Mouse (Mus musculus) G1E (cell line): ENCODE measurements around the gene Cadm4.

ENCODE experiments used
- CTCF ChIP-seq: IDR thresholded peaks from 2 replicates; pipeline ENCODE4 v1.5.1; 2012; ENCODE audit warnings: low read depth, low read length, inconsistent platforms, mixed read lengths
- GATA1 ChIP-seq: IDR thresholded peaks from 2 replicates; pipeline ENCODE4 v1.6.1; 2012; ENCODE audit warnings: borderline replicate concordance, low read length, inconsistent platforms, mixed read lengths
- GATA2 ChIP-seq: IDR thresholded peaks from 2 replicates; pipeline ENCODE4 v1.6.1; 2012; ENCODE audit warnings: low read depth, low read length, inconsistent platforms, borderline replicate concordance

DNA sequence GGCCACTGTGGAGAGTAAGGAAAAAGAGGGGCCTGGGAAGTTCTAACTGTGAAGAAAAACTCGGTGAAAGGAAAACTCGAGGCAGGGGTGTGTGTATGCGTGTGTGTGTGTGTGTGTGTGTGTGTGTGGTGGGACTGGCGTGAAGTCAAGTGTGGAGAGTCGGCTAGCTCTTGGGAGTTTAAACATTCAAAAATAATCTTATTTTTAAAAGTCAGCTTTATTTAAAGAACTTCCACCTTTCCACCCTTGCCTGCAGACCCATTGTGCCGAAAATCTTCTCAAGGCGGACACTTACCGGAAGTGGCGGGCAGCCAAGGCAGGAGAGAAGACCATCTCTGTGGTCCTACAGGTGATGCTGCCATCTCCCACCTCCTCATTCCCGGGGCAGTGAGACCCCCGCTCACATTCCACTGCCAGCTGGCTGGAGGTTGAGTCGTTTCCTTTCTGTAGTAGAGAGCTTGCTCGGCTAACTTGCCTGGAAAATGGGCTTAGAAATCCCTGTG is 65.8 kb downstream of the Cadm4 start:
- TF ChIP-seq GATA1 (no peak), CTCF (no peak), GATA2 (no peak)
